Mouse (Mus musculus) kidney, postnatal 0 days (tissue): ENCODE results near the gene Gm17349. TPM values are rescaled to one million over a fixed set of nuclear protein-coding genes. Genes with fewer than 3 reads are reported as not detected.

Source experiments
- ATAC-seq: fragments of 200-750 bp; cut with Nextera tagmentation; replicated peaks from 2 replicates; pipeline ENCODE4 v1.8.0; 2017; ENCODE audit warnings: low read depth, moderate number of reproducible peaks, moderate TSS enrichment, moderate library complexity; ENCODE audit not compliant: low FRiP score
- DNase-seq: peaks from one replicate; pipeline ENCODE4 v3.0.0-alpha.2; 2016; ENCODE audit warnings: low spot score
- H3K27ac ChIP-seq: fragments of 300-500 bp; sonication (generic); 2 replicates; pipeline ENCODE4 v1.5.1; 2014; ENCODE audit warnings: mild to moderate bottlenecking
- H3K27me3 ChIP-seq: fragments of 300-500 bp; sonication (generic); 2 replicates; pipeline ENCODE4 v1.6.1; 2014; ENCODE audit warnings: low read length, mixed read lengths; ENCODE audit not compliant: insufficient read depth
- H3K36me3 ChIP-seq: fragments of 300-500 bp; sonication (generic); 2 replicates; pipeline ENCODE4 v1.6.1; 2014; ENCODE audit warnings: low read length, mixed read lengths; ENCODE audit not compliant: insufficient read depth
- H3K4me1 ChIP-seq: fragments of 300-500 bp; sonication (generic); replicated peaks from 2 replicates; pipeline ENCODE4 v1.6.1; 2014; ENCODE audit warnings: antibody characterized with exemption, low read length, mixed read lengths; ENCODE audit not compliant: insufficient read depth
- H3K4me2 ChIP-seq: fragments of 300-500 bp; sonication (generic); 2 replicates; pipeline ENCODE4 v1.6.1; 2014; ENCODE audit warnings: mild to moderate bottlenecking, low read length, moderate library complexity, mixed read lengths
- H3K4me3 ChIP-seq: fragments of 300-500 bp; sonication (generic); replicated peaks from 2 replicates; pipeline ENCODE4 v1.5.1; 2014; ENCODE audit warnings: low read depth, low read length
- H3K9ac ChIP-seq: fragments of 300-500 bp; sonication (generic); 2 replicates; pipeline ENCODE4 v1.6.1; 2014; ENCODE audit warnings: low read depth, low read length
- H3K9me3 ChIP-seq: fragments of 300-500 bp; sonication (generic); replicated peaks from 2 replicates; pipeline ENCODE4 v1.6.1; 2016; ENCODE audit warnings: low read length, inconsistent platforms, mixed read lengths
- CTCF ChIP-seq: IDR thresholded peaks from 2 replicates; pipeline ENCODE4 v1.5.1; 2016; ENCODE audit warnings: antibody characterized with exemption, low read depth, mild to moderate bottlenecking, moderate library complexity
- WGBS: fragments of 180-500 bp; shearing (Covaris S2); extraction: QIAGEN DNeasy Blood & Tissue Kit; methylation state at CpG from one replicate; pipeline ENCODE4 v1.1.7; 2014; 5-methylcytosine and 5-hydroxymethylcytosine counted together
- polyA plus RNA-seq: library from polyadenylated mRNA; unstranded; fragments of >200 nt; fragmentation: Nextera tagmentation; extraction: Ambion mirVana; gene quantifications from 2 replicates; pipeline ENCODE4 v1.2.1, GENCODE M21; 2015

The Gm17349 gene
- polyA plus RNA-seq, 1 experiment from 2014 or later: not detected

DNA sequence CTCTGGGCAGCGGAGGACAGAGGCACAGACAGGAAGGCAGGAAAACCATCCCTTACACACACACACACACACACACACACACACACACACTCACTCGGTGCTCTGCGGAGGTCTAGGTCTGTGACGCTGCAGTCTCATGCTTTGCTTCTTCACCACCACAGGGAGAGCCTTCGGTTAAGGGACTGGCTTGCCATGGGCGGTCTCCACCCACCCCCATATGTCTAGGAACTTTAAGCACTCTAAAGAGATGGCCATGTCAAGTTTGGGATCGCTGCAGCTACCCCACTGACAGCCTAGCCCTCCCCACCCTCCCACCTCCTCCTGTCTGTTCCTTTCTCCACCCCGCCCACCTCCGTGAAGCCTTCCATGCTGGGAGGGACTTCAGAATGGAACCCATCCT, 49.3 kb downstream of the Gm17349 start:
- H3K4me3 ChIP-seq: no peak overlapping the region
- no peak for TF ChIP-seq CTCF
- no peak overlapping the region for H3K27ac ChIP-seq
- 45% methylated on average over 9 of the region's 9 CpGs for WGBS
- peaks cover 2% of the 10 kb centered on the region; the same call in 1 of the 2 replicates for H3K4me1 ChIP-seq
- 0 out of 2 replicates have a peak, but pooled peaks cover 4% of the 10 kb centered on the region for H3K27me3 ChIP-seq
- ATAC-seq: no peak
- H3K4me2 ChIP-seq: no peak overlapping the region
- H3K9ac ChIP-seq: no peak overlapping the region
- H3K36me3 ChIP-seq: no peaks in the 10 kb centered on the region
- H3K9me3 ChIP-seq: no peaks in the 10 kb centered on the region
- no peak for DNase-seq

GRCm38 (mm10) chr15:99653876-99654275, 51.4 kb downstream of the Gm17349 start:
- Histone ChIP-seq H3K36me3 (no peaks in the 10 kb centered on the region), H3K4me1 (peaks cover 22% of the 10 kb centered on the region), H3K9me3 (no peaks in the 10 kb centered on the region), H3K4me3 (no peak overlapping the region), H3K9ac (no peak overlapping the region), H3K4me2 (peak overlapping the region; percentile 48), H3K27me3 (0 out of 2 replicates have a peak, but pooled peaks cover 4% of the 10 kb centered on the region), H3K27ac (no peak overlapping the region)
- no peak for TF ChIP-seq CTCF
- 6% methylated on average over 21 of the region's 21 CpGs for WGBS
- DNase-seq: no peak
- no peak for ATAC-seq

- Histone ChIP-seq H3K4me2 (peak overlapping the region; percentile 48), H3K27ac (no peak overlapping the region), H3K9me3 (no peaks in the 10 kb centered on the region), H3K27me3 (0 out of 2 replicates have a peak, but pooled peaks cover 4% of the 10 kb centered on the region), H3K4me3 (no peak overlapping the region), H3K9ac (no peak overlapping the region), H3K36me3 (no peaks in the 10 kb centered on the region), H3K4me1 (peaks cover 23% of the 10 kb centered on the region)
- WGBS: 8% methylated on average over 8 of the region's 8 CpGs
- DNase-seq: peak; percentile 46
- ATAC-seq: no peak
- TF ChIP-seq CTCF: peak; percentile 48; the same call in 1 of the 2 replicates
Observed at GRCm38 (mm10) chr15:99653291-99653690, 52.0 kb downstream of the Gm17349 start.

Other genes with a start within 250 kb of the Gm17349 start
- gene Nckap5l, start 247.7 kb downstream of the Gm17349 start, polyA plus RNA-seq: 6.5 and 8.0 TPM in 2 replicates
- 16.1 and 16.3 TPM in 2 replicates for gene Bcdin3d, start 230.8 kb downstream of the Gm17349 start, polyA plus RNA-seq
- 0.26 and 0.36 TPM in 2 replicates for gene Faim2, start 177.3 kb downstream of the Gm17349 start, polyA plus RNA-seq
- gene Aqp2, start 126.4 kb downstream of the Gm17349 start, polyA plus RNA-seq: 662 and 798 TPM in 2 replicates
- gene Aqp5, start 114.7 kb downstream of the Gm17349 start, polyA plus RNA-seq: 2.2 and 2.3 TPM in 2 replicates
- 2.3 and 2.7 TPM in 2 replicates for gene Aqp6, start 104.1 kb downstream of the Gm17349 start, polyA plus RNA-seq
- 53.5 and 62.7 TPM in 2 replicates for gene Racgap1, start 53.8 kb downstream of the Gm17349 start, polyA plus RNA-seq
- 1.1 and 1.5 TPM in 2 replicates for gene Asic1, start 35.1 kb downstream of the Gm17349 start, polyA plus RNA-seq
- gene Smarcd1, start 3.4 kb downstream of the Gm17349 start, polyA plus RNA-seq: 44.2 and 46.5 TPM in 2 replicates
- 46.1 and 54.1 TPM in 2 replicates for gene Gpd1, start 12.0 kb upstream of the Gm17349 start, polyA plus RNA-seq
- 279 and 297 TPM in 2 replicates for gene Cox14, start 20.1 kb upstream of the Gm17349 start, polyA plus RNA-seq
- gene Cers5, start 67.4 kb upstream of the Gm17349 start, polyA plus RNA-seq: 60.8 and 63.2 TPM in 2 replicates
- 42.8 and 51.6 TPM in 2 replicates for gene Lima1, start 170.0 kb upstream of the Gm17349 start, polyA plus RNA-seq